Mouse (Mus musculus): ENCODE measurements around the gene Ttc38. TPM values are rescaled to one million over a fixed set of nuclear protein-coding genes. Genes with fewer than 3 reads are reported as not detected.
A peak's percentile ranks its signal among the peaks of the same experiment; 100 is the strongest.

Ttc38 gene
- total and polyA plus RNA-seq, 2 experiments from 2014 or later, result 2.0 to 5.4 TPM

- Histone ChIP-seq H3K4me1 (ENCODE audit: insufficient read depth, low read length) (peaks cover 2% of the 10 kb centered on the region; the same call in 1 of the 2 replicates), H3K27me3 (ENCODE audit: insufficient read depth, low read length) (no peaks in the 10 kb centered on the region), H3K4me2 (ENCODE audit: low read depth, low read length) (no peak overlapping the region), H3K36me3 (ENCODE audit: insufficient read depth, low read length) (no peaks in the 10 kb centered on the region), H3K9me3 (ENCODE audit: low read length) (no peaks in the 10 kb centered on the region), H3K27ac (no peak overlapping the region), H3K4me3 (ENCODE audit: low read length) (no peak overlapping the region), H3K9ac (replicated peaks; ENCODE audit: low read length) (no peak overlapping the region)
- no peak for ATAC-seq
- DNase-seq (ENCODE audit: low spot score), result no peak
- TF ChIP-seq CTCF (IDR thresholded peaks at IDR 0.05; ENCODE audit: low read depth), result no peak
- 92% methylated on average over 5 of the region's 5 CpGs for WGBS
Measured at GRCm38 (mm10) chr15:85836887-85837286, 4.8 kb downstream of the Ttc38 start.

- WGBS, result 30% methylated on average over 6 of the region's 6 CpGs
- peak; percentile 57 for TF ChIP-seq CTCF (IDR thresholded peaks at IDR 0.05; ENCODE audit: low read depth)
- H3K9ac ChIP-seq (replicated peaks; ENCODE audit: low read length), result no peak overlapping the region
- DNase-seq (ENCODE audit: low spot score), result no peak
- H3K27me3 ChIP-seq (ENCODE audit: insufficient read depth, low read length), result no peaks in the 10 kb centered on the region
- H3K4me1 ChIP-seq (ENCODE audit: insufficient read depth, low read length), result no peaks in the 10 kb centered on the region
- no peak overlapping the region for H3K4me2 ChIP-seq (ENCODE audit: low read depth, low read length)
- 0 out of 2 replicates have a peak, but pooled peaks cover 4% of the 10 kb centered on the region for H3K36me3 ChIP-seq (ENCODE audit: insufficient read depth, low read length)
- no peak for ATAC-seq
- no peak overlapping the region for H3K27ac ChIP-seq
- no peaks in the 10 kb centered on the region for H3K9me3 ChIP-seq (ENCODE audit: low read length)
- no peak overlapping the region for H3K4me3 ChIP-seq (ENCODE audit: low read length)
Measured at GRCm38 (mm10) chr15:85840983-85841382, 8.9 kb downstream of the Ttc38 start.

- Histone ChIP-seq H3K27ac (no peak overlapping the region), H3K9me3 (ENCODE audit: low read length) (no peaks in the 10 kb centered on the region), H3K36me3 (ENCODE audit: insufficient read depth, low read length) (0 out of 2 replicates have a peak, but pooled peaks cover 4% of the 10 kb centered on the region), H3K4me2 (ENCODE audit: low read depth, low read length) (no peak overlapping the region), H3K4me1 (ENCODE audit: insufficient read depth, low read length) (no peaks in the 10 kb centered on the region), H3K9ac (replicated peaks; ENCODE audit: low read length) (no peak overlapping the region), H3K4me3 (ENCODE audit: low read length) (no peak overlapping the region), H3K27me3 (ENCODE audit: insufficient read depth, low read length) (no peaks in the 10 kb centered on the region)
- TF ChIP-seq CTCF (IDR thresholded peaks at IDR 0.05; ENCODE audit: low read depth), result no peak
- WGBS, result 83% methylated on average over 5 of the region's 5 CpGs
- ATAC-seq (no peak), DNase-seq (ENCODE audit: low spot score) (no peak)
Measured at GRCm38 (mm10) chr15:85841796-85842360, 9.8 kb downstream of the Ttc38 start.

- no peak overlapping the region for H3K4me3 ChIP-seq (ENCODE audit: low read length)
- no peak for ATAC-seq
Measured at GRCm38 (mm10) chr15:85845071-85845470, 13.0 kb downstream of the Ttc38 start.

GRCm38 (mm10) chr15:85851656-85852392 is 19.7 kb downstream of the Ttc38 start:
- H3K27me3 ChIP-seq (ENCODE audit: insufficient read depth, low read length), result no peaks in the 10 kb centered on the region
- H3K9ac ChIP-seq (replicated peaks; ENCODE audit: low read length), result no peak overlapping the region
- no peak overlapping the region for H3K4me2 ChIP-seq (ENCODE audit: low read depth, low read length)
- ATAC-seq, result no peak
- no peak overlapping the region for H3K4me3 ChIP-seq (ENCODE audit: low read length)
- peak; percentile 12 for DNase-seq (ENCODE audit: low spot score)
- no peaks in the 10 kb centered on the region for H3K4me1 ChIP-seq (ENCODE audit: insufficient read depth, low read length)
- H3K27ac ChIP-seq, result no peak overlapping the region
- 69% methylated on average over 12 of the region's 12 CpGs for WGBS
- no peaks in the 10 kb centered on the region for H3K9me3 ChIP-seq (ENCODE audit: low read length)
- TF ChIP-seq CTCF (IDR thresholded peaks at IDR 0.05; ENCODE audit: low read depth), result peak; percentile 29; the same call in 1 of the 2 replicates
- no peaks in the 10 kb centered on the region for H3K36me3 ChIP-seq (ENCODE audit: insufficient read depth, low read length)

More at GRCm38 (mm10) chr15:85845071-85845470, 13.0 kb downstream of the Ttc38 start:
- Histone ChIP-seq H3K36me3 (ENCODE audit: insufficient read depth, low read length) (0 out of 2 replicates have a peak, but pooled peaks cover 4% of the 10 kb centered on the region), H3K9ac (replicated peaks; ENCODE audit: low read length) (no peak overlapping the region), H3K27ac (no peak overlapping the region), H3K4me1 (ENCODE audit: insufficient read depth, low read length) (no peaks in the 10 kb centered on the region), H3K4me2 (ENCODE audit: low read depth, low read length) (no peak overlapping the region), H3K27me3 (ENCODE audit: insufficient read depth, low read length) (no peaks in the 10 kb centered on the region), H3K9me3 (ENCODE audit: low read length) (no peaks in the 10 kb centered on the region)
- TF ChIP-seq CTCF (IDR thresholded peaks at IDR 0.05; ENCODE audit: low read depth), result no peak
- no peak for DNase-seq (ENCODE audit: low spot score)

- H3K4me2 ChIP-seq (ENCODE audit: low read depth, low read length), result peak overlapping the region; percentile 66
- WGBS, result 11% methylated on average over 15 of the region's 15 CpGs
- ATAC-seq (no peak), DNase-seq (ENCODE audit: low spot score) (no peak)
- H3K9ac ChIP-seq (replicated peaks; ENCODE audit: low read length), result peak overlapping the region; percentile 73
- peaks cover 4% of the 10 kb centered on the region; the same call in 1 of the 2 replicates for H3K4me1 ChIP-seq (ENCODE audit: insufficient read depth, low read length)
- no peak for TF ChIP-seq CTCF (IDR thresholded peaks at IDR 0.05; ENCODE audit: low read depth)
- H3K27ac ChIP-seq, result peak overlapping the region; percentile 90
- no peaks in the 10 kb centered on the region for H3K27me3 ChIP-seq (ENCODE audit: insufficient read depth, low read length)
- no peaks in the 10 kb centered on the region for H3K9me3 ChIP-seq (ENCODE audit: low read length)
- H3K36me3 ChIP-seq (ENCODE audit: insufficient read depth, low read length), result no peaks in the 10 kb centered on the region
- H3K4me3 ChIP-seq (ENCODE audit: low read length), result peak overlapping the region; percentile 60
Measured at GRCm38 (mm10) chr15:85858980-85859489, 26.9 kb downstream of the Ttc38 start.
